Mouse (Mus musculus) forelimb bud, embryonic 11.5 days (tissue): ENCODE measurements at regions not wholly inside any gene's neighbourhood (a gene's known extent, or its start where the extent isn't known, plus 50 kb on each side); places are given as distances from the start of the nearest gene placed in this dataset.
A peak's percentile ranks its signal among the peaks of the same experiment; 100 is the strongest.

Experiments used
- DNase-seq: peaks from one replicate; pipeline ENCODE4 v3.0.0-alpha.2; 2012; ENCODE audit warnings: low read depth, low spot score

GRCm38 (mm10) chr5:79131443-79132308, 1723.8 kb upstream of the Igfbp7 start:
- DNase-seq, result no peak

GRCm38 (mm10) chr5:79083170-79083569, 1675.3 kb upstream of the Igfbp7 start:
- no peak for DNase-seq

- peak; percentile 26 for DNase-seq
Measured at GRCm38 (mm10) chr5:79059805-79060204, 1652.0 kb upstream of the Igfbp7 start.
